Mouse (Mus musculus): ENCODE results near the gene Cort. TPM values are rescaled to one million over a fixed set of nuclear protein-coding genes. Genes with fewer than 3 reads are reported as not detected.

Gene Cort
- total and polyA plus RNA-seq, 3 experiments, result 0.52 to 0.59 TPM; not detected in 1

DNA sequence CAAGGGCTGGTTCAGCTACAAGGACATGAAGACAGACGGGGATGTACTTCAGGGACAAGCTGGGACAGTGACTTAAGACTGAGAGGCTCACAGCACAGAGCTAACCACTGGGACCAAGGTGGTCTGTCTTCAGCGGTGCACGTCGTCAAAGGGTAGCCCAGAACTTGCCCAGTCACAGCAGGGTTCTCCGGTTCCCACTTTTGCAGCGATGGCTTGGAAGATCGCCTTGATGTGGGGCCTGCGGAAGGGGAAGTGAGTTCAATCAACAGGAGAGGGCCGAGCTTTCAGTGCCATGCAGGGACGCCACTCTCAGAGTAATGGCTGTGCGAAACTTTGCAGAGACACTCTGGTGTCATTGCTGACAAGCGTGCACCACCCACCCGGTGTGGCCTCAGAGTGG, 33.3 kb upstream of the Cort start:
- TF ChIP-seq CTCF (IDR thresholded peaks at IDR 0.05) (no peak), POLR2A (IDR thresholded peaks at IDR 0.05; ENCODE audit: insufficient read depth, low read depth, low read length) (no peak), EP300 (IDR thresholded peaks at IDR 0.05; ENCODE audit: insufficient read depth, low read depth, low read length) (no peak)
- H3K36me3 ChIP-seq (ENCODE audit: control insufficient read depth, insufficient read depth, low read length), result no peaks in the 10 kb centered on the region
- H3K27me3 ChIP-seq (ENCODE audit: control insufficient read depth, insufficient read depth, low read length), result no peaks in the 10 kb centered on the region
- no peak overlapping the region for H3K27ac ChIP-seq
- H3K4me1 ChIP-seq (ENCODE audit: control insufficient read depth, insufficient read depth, low read length), result no peaks in the 10 kb centered on the region
- intact Hi-C loops (cut with DNase I), result no loop called here
- H3K9ac ChIP-seq (ENCODE audit: low read depth, low read length), result no peak overlapping the region
- H3K4me3 ChIP-seq, result no peak overlapping the region
- no peak for DNase-seq
- 87% methylated on average over 13 of the region's 13 CpGs for WGBS
- H3K79me2 ChIP-seq (replicated peaks; ENCODE audit: control insufficient read depth, insufficient read depth, low read length), result no peaks in the 10 kb centered on the region

DNA sequence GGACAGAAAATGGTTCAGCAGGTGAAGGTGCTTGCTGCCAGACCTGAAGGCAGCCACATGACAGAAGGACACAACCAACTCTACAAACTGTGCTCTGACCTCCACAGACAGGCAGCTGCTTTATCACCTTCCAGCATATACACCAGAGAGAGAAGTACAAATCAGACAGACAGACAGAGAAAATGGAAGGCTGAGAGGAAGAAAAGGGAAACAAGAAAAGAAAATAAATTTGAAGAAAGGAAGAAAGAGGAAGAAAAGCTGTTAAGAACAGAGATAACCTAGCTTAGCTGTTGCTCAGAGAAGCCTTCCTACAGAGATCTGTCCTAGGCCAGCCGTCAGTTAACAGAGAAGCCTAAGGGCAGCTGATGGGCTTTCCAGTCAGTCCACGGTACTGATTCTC, 32.6 kb upstream of the Cort start:
- Histone ChIP-seq H3K79me2 (replicated peaks; ENCODE audit: control insufficient read depth, insufficient read depth, low read length) (no peaks in the 10 kb centered on the region), H3K36me3 (ENCODE audit: control insufficient read depth, insufficient read depth, low read length) (no peaks in the 10 kb centered on the region), H3K27me3 (ENCODE audit: control insufficient read depth, insufficient read depth, low read length) (no peaks in the 10 kb centered on the region), H3K4me1 (ENCODE audit: control insufficient read depth, insufficient read depth, low read length) (no peaks in the 10 kb centered on the region), H3K27ac (no peak overlapping the region), H3K4me3 (no peak overlapping the region), H3K9ac (ENCODE audit: low read depth, low read length) (no peak overlapping the region)
- intact Hi-C loops (cut with DNase I), result no loop called here
- TF ChIP-seq EP300 (IDR thresholded peaks at IDR 0.05; ENCODE audit: insufficient read depth, low read depth, low read length) (no peak), CTCF (IDR thresholded peaks at IDR 0.05) (no peak), POLR2A (IDR thresholded peaks at IDR 0.05; ENCODE audit: insufficient read depth, low read depth, low read length) (no peak)
- no peak for DNase-seq
- WGBS, result 92% methylated on average over 2 of the region's 2 CpGs

DNA sequence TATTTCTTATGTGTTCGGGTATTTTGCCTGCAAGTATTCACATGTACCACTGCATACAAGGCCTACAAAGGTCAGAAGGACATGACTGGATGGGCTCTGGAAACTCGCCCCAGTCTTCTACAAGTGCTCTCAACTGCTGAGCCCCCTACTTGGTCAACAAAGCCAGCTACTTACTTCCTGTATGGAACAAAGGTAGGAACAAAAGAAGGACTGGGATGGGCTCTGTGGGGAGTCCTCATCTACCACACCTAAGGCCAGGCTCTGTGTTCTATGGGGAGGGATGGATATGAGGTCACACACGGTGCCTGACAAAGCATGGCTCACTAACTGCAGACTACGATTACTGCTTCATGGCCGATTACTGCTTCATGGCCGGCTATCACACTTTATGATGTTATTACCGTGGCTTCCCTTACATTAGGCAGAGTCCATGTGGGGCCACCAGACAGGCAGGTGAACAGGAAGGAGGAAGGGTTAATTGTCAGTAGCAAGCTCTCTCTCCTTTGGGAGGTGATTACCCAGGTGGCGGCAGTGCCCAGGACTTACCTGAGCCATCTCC, 30.9 kb upstream of the Cort start:
- TF ChIP-seq CTCF (IDR thresholded peaks at IDR 0.05) (no peak), POLR2A (IDR thresholded peaks at IDR 0.05; ENCODE audit: insufficient read depth, low read depth, low read length) (no peak), EP300 (IDR thresholded peaks at IDR 0.05; ENCODE audit: insufficient read depth, low read depth, low read length) (no peak)
- DNase-seq, result no peak
- Histone ChIP-seq H3K79me2 (replicated peaks; ENCODE audit: control insufficient read depth, insufficient read depth, low read length) (no peaks in the 10 kb centered on the region), H3K27ac (no peak overlapping the region), H3K27me3 (ENCODE audit: control insufficient read depth, insufficient read depth, low read length) (no peaks in the 10 kb centered on the region), H3K4me1 (ENCODE audit: control insufficient read depth, insufficient read depth, low read length) (no peaks in the 10 kb centered on the region), H3K4me3 (no peak overlapping the region), H3K9ac (ENCODE audit: low read depth, low read length) (no peak overlapping the region), H3K36me3 (ENCODE audit: control insufficient read depth, insufficient read depth, low read length) (no peaks in the 10 kb centered on the region)
- intact Hi-C loops (cut with DNase I), result no loop called here
- 92% methylated on average over 8 of the region's 8 CpGs for WGBS

DNA sequence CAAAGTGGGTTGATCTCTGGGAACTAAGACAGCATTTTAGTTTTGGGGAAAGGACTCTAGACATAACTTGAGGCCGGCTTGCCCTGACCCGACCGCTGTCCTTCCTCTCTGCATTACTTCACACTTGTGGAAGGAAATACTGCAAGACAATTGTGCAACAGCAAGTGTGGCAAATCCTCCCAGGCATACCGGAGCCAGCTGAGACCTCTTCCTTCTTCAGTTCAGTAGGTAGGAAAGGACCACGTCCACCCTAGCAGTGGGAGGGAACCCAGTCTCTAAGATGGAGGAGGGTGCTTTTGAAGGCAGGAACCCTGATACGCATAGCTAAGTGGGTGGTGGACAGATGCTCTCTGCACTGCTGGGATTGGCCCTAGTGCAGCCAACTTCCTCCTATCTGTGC, 29.1 kb upstream of the Cort start:
- DNase-seq, result peak in 1 of 2 experiments; percentile 60
- no peak overlapping the region for H3K9ac ChIP-seq (ENCODE audit: low read depth, low read length)
- no peaks in the 10 kb centered on the region for H3K27me3 ChIP-seq (ENCODE audit: control insufficient read depth, insufficient read depth, low read length)
- H3K79me2 ChIP-seq (replicated peaks; ENCODE audit: control insufficient read depth, insufficient read depth, low read length), result no peaks in the 10 kb centered on the region
- no peak overlapping the region for H3K27ac ChIP-seq
- WGBS, result 81% methylated on average over 6 of the region's 6 CpGs
- intact Hi-C loops (cut with DNase I), result no loop called here
- no peaks in the 10 kb centered on the region for H3K4me1 ChIP-seq (ENCODE audit: control insufficient read depth, insufficient read depth, low read length)
- TF ChIP-seq CTCF (IDR thresholded peaks at IDR 0.05) (no peak), EP300 (IDR thresholded peaks at IDR 0.05; ENCODE audit: insufficient read depth, low read depth, low read length) (no peak), POLR2A (IDR thresholded peaks at IDR 0.05; ENCODE audit: insufficient read depth, low read depth, low read length) (no peak)
- H3K4me3 ChIP-seq, result no peak overlapping the region
- no peaks in the 10 kb centered on the region for H3K36me3 ChIP-seq (ENCODE audit: control insufficient read depth, insufficient read depth, low read length)

DNA sequence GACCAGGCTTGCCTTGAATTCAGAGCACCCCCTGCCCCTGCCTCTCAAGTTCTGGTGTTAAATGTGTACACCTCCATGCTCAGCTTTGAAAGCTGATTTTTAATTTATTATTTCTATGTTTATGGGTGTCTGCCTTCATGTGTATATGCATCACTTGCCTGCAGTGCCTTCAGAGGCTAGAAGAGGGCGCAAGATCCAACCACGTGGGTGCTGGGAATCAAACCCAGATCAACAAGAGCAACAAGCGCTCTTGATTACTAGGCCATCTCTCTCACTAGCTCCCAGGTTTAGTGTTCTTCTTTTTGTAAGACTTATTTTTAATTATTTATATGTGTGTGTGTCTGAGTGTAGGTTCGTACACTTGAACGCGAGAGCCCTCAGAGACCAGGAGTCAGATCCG, 28.3 kb upstream of the Cort start:
- Histone ChIP-seq H3K4me3 (no peak overlapping the region), H3K27me3 (ENCODE audit: control insufficient read depth, insufficient read depth, low read length) (no peaks in the 10 kb centered on the region), H3K9ac (ENCODE audit: low read depth, low read length) (no peak overlapping the region), H3K4me1 (ENCODE audit: control insufficient read depth, insufficient read depth, low read length) (no peaks in the 10 kb centered on the region), H3K27ac (no peak overlapping the region), H3K79me2 (replicated peaks; ENCODE audit: control insufficient read depth, insufficient read depth, low read length) (no peaks in the 10 kb centered on the region), H3K36me3 (ENCODE audit: control insufficient read depth, insufficient read depth, low read length) (no peaks in the 10 kb centered on the region)
- intact Hi-C loops (cut with DNase I), result no loop called here
- no peak for TF ChIP-seq EP300 (IDR thresholded peaks at IDR 0.05; ENCODE audit: insufficient read depth, low read depth, low read length)
- no peak for TF ChIP-seq CTCF (IDR thresholded peaks at IDR 0.05)
- no peak for TF ChIP-seq POLR2A (IDR thresholded peaks at IDR 0.05; ENCODE audit: insufficient read depth, low read depth, low read length)
- DNase-seq, result no peak
- WGBS, result 99% methylated on average over 7 of the region's 7 CpGs

DNA sequence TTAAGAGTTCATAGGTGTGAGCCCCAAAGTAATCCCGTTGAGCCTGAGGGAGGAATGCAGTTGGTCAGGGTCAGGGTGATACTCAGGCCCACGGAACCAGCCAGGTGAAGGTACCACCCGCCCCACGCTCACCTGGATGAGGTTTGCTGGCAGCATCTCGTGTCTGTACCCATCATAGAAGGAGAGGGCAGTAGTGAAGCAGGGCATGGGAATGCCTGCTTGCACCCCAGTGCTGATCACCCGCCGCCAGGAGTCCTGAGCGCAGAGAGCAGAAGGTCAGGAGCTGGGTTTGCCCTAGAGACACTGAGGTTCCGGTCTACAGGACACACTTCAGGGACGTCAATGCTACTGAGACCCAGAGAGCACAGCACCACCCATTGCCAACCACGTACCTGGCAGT, 24.2 kb upstream of the Cort start:
- TF ChIP-seq EP300 (IDR thresholded peaks at IDR 0.05; ENCODE audit: insufficient read depth, low read depth, low read length) (no peak), CTCF (IDR thresholded peaks at IDR 0.05) (no peak), POLR2A (IDR thresholded peaks at IDR 0.05; ENCODE audit: insufficient read depth, low read depth, low read length) (no peak)
- H3K27ac ChIP-seq, result no peak overlapping the region
- no peak overlapping the region for H3K4me3 ChIP-seq
- H3K4me1 ChIP-seq (ENCODE audit: control insufficient read depth, insufficient read depth, low read length), result no peaks in the 10 kb centered on the region
- intact Hi-C loops (cut with DNase I), result no loop called here
- no peaks in the 10 kb centered on the region for H3K79me2 ChIP-seq (replicated peaks; ENCODE audit: control insufficient read depth, insufficient read depth, low read length)
- no peak for DNase-seq
- no peaks in the 10 kb centered on the region for H3K27me3 ChIP-seq (ENCODE audit: control insufficient read depth, insufficient read depth, low read length)
- H3K36me3 ChIP-seq (ENCODE audit: control insufficient read depth, insufficient read depth, low read length), result no peaks in the 10 kb centered on the region
- WGBS, result 91% methylated on average over 11 of the region's 11 CpGs
- H3K9ac ChIP-seq (ENCODE audit: low read depth, low read length), result no peak overlapping the region

Measured in heart, adult 2 months (tissue).